Mouse (Mus musculus): ENCODE measurements around the gene Flna.

The Flna gene

DNA sequence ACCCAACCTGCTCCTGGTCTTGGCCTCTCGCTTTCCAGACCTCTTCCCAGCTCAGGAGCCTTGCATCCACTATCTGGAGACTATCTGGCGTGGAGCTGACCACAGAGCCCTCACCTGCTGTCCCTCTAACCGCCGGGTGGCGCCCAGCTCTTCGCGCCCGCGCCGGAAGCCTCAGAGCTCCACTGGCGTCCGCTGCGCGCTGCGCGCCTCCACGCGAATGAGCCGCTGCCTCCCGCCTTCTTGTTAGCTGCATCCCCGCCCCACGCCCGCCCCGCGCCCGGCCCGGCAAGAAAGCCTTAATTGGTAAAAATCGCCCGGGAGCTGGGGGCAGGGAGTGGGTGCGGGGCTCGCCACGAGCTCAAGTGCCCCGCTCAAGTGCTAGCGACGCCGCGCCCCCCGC is at the start of gene Flna:
Flna (minus strand) TSS at position 206 of the 400 bp plus-strand sequence.
- no peak for DNase-seq (ENCODE audit: low read depth, low spot score)

DNA sequence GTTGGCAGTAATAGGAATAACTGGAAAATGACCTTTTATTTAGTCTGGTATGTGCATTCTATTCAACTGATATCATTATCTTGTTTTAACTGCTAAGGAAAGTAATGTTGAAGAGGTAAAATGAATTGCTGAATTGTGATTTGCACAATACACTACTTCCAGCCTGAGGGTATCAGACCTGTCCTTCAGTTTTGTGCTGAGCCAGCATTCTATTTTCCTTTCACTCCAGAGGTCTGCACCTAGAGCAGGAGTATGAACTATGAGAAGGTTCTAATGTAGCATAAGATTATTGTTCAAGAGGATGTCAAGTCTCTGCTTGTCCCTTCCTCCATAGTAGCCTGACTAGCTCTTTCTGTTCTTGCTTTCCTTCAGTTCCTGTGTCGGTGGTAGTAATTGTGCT is 48.7 kb upstream of the Flna start:
- DNase-seq (ENCODE audit: low read depth, low spot score) = no peak

DNA sequence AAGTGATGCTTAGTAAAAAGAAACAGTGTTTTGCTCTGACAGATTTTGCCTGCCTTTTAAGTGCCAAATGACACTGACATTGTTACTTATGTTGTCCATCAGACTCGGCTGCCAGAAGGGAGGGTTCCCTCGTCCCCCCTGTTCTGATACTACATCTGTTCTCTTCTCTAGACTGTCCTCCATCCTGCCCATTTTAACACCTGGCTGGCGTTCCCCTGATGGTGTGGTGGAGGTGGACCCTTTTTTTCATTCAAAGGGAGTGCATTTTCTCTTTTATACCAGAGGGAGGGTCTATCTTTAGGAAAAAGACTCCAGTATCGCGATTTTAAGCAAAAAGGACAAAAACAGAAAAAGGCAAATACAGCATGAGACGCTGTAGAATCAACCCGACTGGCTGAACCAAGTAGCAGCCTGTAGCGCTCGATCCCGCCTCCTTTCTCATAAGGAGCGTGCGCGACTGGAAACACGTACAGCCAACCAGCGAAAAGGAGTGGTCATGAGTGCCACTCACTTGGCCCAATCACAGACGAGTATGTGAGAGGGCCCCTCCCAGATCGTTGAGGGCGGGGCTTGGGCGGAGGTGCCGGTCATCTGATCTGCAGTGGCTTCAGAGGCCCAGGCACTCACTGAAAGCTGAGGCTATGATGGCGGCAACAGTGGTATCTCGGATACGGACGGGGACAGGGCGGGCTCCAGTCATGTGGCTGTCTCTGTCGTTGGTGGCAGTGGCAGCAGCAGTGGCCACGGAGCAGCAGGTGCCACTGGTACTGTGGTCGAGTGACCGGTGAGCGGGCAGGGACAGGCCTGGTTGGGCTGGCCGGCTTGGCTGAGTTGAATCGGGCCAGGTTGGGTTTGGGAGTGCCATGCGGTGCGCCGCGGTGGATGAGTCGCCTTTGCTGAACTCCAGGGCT is 47.2 kb upstream of the Flna start, which contains the start of gene Atp6ap1:
Atp6ap1 (plus strand) TSS at position 560 of the 911 bp plus-strand sequence.
- peak; percentile 92 for DNase-seq (ENCODE audit: low read depth, low spot score)

DNA sequence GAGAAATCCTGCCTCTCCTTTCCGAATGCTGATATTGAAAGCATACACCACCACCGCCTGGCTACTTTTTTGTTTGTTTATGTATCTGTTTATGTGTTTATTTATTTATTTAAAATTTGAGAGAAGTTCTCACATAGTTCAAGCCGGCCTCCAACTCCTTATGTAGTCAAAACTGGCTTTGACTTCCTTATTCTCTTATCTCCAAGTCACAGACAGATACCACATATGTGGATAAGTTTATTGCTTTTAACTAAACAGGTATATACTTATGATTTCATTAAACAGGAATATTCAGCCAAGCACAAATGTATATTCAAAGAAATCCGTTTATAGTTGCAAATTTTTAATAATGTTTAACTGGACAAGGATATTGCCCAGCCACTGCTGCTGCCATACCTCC is 43.8 kb upstream of the Flna start:
- no peak for DNase-seq (ENCODE audit: low read depth, low spot score)

DNA sequence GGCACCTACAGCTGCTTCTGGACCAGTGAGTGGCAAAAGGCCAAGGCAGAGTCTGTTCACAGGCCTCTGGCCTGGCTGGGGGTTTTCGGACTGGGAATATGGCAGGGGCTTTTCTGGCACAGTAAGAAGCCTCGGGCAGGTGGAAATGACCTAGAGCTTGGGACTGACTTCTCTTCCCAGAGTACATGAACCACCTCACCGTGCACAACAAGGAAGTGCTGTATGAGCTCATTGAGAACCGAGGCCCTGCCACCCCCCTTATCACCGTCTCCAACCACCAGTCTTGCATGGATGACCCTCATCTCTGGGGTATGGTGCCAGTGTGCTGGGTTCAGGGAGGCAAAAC is 33.4 kb upstream of the Flna start:
- no peak for DNase-seq (ENCODE audit: low read depth, low spot score)

DNA sequence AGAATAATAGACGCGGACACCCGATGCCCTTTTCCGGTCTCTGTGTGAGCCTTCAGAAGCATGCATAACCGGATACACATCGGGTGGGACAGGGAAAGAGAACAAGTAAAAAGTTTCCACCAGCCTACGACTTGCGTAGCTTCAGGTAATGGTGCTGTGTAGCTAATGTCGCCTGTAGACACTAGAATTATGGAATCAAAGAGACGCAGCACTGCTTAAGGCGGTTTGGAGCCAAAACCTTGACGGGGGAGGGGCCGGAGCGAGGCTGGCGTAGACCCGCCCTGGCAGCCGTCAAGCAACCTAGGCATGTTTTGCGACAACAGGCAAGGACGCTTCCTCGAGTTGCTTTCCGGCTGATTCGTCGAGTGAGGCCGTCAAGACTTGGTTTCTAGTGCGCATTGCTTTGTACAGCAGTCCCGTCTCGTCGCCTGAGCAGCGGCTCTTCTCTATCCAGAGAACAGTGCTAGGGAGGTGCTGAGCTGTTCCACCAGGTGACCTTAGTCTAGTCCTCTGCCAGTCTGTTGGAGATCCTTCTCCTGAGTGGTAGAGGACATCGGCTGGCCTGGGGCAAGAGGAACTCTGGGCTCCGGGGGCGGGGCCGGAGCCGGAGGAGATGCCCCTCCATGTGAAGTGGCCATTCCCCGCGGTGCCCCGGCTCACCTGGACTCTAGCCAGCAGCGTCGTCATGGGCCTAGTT is 32.9 kb upstream of the Flna start:
- peak; percentile 81 for DNase-seq (ENCODE audit: low read depth, low spot score)

DNA sequence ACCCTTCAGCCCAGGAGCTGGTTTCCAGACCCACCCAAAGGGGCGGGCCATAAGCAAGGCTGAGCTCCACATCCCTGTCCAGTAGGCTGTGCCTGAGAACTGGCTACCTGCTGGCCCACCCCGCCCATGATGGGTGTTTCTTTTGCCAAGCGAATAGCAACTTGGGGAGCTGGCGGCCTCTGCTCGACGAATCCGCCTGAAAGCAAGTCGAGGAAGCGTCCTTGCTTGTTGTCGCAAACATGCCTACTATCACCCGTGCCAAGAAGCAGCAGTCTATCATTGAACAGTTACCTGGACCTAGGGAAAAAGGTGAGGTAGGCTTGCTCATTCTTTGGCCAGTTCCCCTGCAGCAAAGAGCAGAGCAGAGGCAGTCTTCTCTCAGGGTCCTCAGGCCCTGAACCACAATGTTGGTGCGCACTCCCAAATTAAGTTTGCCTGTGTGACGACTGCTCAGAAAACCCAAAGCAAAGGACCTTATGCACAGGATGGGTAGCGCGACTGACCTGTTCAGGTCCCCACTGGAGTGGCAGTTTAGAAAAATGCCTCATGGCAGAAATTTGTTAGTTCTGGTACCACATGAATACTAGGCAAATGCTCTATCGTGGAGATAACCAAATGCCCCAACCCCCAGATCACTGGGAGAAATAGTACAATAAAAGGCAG is 32.2 kb upstream of the Flna start, which contains the start of the genes Taz and Dnase1l1:
Taz (plus strand) TSS at position 181 of the 663 bp plus-strand sequence.
Dnase1l1 (minus strand) TSS at position 606 of the 663 bp plus-strand sequence.
- DNase-seq (ENCODE audit: low read depth, low spot score) = peak; percentile 87

DNA sequence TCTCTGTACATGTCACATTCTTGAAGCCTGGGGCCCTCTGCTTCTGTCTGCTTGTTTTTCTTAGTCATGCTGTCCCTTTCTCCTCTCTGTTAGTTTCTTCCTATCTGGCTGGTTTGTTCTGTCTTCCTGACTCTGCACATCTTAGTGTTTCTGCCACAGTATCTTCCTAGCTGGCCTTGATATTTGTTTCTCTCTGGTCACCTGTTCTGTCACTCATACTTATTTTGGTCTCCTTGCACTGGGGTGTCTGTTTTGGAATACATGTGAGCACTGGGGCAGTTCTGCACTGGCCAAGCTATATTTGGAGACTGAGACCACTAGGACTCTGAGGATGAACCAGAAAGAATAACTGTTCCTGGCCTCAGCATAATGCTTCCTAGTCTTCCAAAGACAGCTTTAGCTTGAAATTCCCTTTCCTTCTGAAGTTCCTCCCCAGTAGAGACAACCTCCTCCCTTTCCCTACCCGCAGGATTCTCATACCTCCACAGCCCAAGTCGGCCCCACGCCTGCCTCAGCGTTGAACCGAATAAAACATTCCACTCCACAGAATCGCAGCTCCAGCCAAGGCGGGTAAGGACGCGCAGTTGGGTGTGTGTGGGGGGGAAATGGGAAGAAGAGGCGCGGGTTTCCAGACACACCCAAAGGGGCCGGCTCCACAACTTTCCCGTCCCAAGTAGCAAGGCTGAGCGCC is 31.6 kb upstream of the Flna start:
- peak; percentile 68 for DNase-seq (ENCODE audit: low read depth, low spot score)

DNA sequence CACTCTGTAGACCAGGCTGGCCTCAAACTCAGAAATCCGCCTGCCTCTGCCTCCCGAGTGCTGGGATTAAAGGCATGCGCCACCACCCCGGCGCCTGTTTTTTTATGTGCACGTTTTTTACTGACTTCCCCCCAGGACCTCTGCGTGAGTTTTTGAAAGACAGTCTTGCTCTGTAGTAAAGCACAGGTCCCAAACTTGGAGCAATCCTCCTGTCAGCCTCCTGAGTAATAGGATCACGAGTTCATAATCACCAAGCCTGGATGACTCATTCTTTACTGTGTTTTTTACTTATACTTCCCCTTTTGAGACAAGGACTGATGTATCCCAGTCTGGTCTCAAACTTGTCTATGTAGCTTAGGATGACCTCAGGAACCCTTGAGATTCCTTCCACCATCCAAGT is 28.3 kb upstream of the Flna start:
- no peak for DNase-seq (ENCODE audit: low read depth, low spot score)

DNA sequence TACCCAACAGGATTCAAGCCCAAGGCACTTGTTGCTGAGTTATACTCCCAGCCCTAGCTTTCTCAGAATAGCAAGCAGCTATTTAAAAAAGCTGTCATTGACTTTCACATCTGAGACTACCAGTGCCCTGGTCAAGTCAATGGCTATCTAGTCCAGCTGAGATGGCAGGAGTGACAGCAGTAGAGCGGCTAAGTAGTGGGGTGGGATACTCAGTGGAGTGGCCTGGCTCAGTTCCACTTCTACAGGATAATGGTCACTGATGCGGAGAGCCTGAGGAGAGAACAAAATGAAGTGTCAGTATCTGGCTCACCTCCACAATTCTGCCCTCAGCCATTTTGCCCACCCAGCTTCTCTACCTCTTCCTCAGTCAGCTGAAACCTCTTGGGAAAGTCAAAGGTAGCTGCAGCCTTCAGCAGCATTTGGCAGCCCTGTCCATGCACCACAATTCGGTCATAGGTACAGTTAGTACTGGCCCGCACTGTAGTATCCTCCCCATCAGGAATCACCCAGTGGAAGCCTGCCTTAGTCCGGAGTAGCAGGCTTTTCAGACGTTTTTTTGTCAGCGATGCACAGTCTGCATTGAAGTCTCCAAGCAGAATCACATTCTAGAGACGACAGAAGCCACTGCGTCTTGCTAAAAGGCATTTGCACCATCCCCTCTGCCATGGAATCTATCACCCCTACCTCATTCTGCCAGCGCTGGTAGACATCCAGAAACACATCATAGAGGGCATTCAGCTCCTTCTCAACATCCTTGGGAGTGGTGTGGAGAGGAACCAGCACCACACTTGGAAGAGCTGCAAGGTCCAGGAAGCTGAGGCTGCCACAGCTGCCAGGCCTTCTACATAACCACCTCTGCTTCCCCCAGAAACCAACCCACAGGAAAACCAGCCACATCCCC is 24.1 kb upstream of the Flna start:
- no peak for DNase-seq (ENCODE audit: low read depth, low spot score)

DNA sequence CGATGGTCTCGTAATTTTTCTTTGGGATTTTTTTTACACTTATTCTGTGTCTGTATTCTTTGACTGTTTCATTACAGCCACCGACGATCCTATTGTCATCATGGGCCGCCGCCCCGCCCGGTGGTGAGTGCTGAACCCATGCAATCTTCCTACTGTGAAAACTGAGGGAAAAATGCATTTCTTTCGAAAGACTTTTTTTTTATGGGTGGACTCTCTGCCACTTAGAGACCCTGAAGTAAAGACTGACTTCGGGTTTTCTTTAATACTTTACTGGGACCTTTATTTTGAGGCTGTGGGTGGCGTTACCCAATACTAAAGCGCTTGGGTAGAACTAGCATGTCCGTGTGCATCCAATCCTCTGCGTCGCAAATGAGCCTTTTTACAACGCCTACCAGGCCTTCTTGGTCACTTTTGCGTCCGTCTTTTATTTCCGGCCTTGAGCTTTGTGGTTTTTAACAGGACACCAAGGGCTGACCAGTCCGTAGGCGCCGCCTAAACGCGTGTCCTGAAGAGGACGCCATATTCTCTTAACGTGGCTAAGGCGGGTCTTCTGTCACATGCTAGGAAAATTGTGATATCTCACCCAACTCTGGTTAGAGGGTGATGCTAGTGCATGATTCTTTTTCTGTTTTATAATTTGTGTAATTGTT is 21.4 kb upstream of the Flna start:
- DNase-seq (ENCODE audit: low read depth, low spot score) = peak; percentile 46

DNA sequence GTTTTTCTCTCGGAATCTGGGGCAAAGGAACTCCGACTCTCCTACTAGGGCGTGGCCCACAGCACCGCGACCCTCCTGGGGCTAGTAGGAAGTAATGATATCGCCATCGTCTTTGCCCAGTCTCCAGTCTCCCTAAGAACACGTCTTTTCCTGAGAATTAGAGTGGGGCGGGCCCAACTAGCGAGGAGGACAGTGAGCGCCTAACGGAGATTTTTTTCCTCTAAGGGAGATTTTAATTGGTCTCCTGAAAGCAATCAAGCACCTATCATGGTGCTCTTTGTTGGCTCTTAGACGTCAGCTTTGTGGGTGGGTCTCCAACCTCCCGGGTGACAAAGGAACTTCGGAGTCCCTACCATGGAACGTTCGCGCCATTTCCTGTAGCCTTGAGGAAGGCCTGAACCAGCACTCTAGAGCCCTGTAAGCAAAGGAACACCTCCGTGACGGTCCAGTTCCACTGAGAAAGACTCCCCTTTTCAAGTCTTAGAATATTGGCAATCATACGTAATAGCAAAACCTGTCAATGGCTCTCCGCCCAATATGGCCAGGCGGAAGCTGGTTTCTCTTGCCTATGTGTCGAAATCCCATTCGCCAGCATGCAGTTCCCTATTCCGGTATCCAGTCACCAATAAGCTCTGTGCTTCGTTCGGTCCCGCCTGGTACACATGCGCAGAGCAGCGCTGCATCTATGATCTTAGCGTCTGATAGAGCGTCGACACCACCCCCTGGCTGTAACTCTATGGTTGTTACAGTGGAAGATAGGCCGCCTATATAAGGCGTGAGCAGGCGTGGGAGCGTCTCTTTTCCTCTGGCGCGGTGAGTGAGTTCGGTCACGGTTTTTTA is 20.7 kb upstream of the Flna start, which contains the start of gene Rpl10:
Rpl10 (plus strand) TSS at position 751 of the 840 bp plus-strand sequence.
- peak; percentile 99 for DNase-seq (ENCODE audit: low read depth, low spot score)

DNA sequence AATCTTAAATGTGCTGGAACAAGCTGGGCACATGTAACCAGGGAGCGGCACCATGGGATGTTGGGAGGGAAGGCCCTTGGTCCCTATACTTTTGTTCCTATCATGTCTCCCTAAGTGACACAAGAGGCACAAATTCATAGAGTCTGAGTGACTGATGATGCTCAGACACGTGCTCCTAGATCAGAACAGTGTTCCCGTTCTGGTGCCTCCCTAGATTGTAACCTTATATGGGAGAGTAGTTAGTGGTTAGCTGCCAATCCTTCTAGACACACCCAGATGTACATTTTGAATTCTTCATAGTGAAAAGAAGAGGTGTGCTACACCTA is 20.1 kb upstream of the Flna start:
- peak; percentile 48 for DNase-seq (ENCODE audit: low read depth, low spot score)

DNA sequence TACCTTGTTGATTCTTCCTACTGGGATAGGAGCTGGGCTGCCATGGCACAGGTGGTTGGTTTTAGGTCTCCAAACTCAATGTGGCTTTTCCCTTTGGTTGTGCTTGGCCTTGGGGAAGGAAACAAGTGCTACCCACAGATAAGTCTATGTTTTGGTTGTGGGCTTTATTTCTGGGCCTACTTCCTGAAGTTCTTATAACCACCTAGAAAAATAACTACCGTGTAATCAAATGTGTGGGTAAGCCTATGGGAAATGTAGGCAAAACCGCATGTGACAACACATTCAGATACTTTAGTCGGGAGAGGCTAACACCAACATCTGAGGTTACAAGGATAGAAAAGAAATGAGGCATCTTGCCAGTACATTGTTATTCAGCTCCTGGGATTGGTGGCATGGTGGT is 8.1 kb upstream of the Flna start:
- DNase-seq (ENCODE audit: low read depth, low spot score) = no peak

DNA sequence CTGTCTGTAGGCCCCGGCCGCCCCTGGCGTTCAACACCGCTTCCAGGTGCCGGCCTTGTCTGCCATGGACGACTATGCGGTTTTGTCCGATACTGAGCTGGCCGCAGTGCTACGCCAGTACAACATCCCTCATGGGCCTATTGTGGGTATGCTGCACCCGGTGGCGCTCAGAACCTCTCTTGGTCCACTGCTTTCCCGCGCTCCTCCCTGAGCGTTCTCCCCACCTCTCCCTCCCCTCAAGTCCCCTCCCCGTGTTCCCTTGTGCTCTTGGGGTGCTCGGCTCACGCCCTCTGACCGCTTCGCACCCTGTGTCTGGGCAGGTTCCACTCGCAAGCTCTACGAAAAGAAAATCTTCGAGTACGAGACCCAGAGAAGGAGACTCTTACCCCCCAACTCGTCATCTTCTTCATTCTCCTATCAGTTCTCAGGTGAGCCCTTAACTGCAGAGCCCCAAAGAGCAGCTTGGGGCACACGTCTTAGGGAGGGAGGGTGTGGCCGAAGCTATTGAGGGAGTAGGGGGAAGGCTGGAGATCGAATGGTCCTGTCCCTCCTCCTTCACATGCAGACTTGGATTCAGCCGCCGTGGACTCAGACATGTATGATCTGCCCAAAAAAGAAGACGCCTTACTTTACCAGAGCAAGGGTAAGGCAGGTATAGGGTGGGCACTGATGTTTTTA is 5.4 kb upstream of the Flna start:
- DNase-seq (ENCODE audit: low read depth, low spot score) = no peak

DNA sequence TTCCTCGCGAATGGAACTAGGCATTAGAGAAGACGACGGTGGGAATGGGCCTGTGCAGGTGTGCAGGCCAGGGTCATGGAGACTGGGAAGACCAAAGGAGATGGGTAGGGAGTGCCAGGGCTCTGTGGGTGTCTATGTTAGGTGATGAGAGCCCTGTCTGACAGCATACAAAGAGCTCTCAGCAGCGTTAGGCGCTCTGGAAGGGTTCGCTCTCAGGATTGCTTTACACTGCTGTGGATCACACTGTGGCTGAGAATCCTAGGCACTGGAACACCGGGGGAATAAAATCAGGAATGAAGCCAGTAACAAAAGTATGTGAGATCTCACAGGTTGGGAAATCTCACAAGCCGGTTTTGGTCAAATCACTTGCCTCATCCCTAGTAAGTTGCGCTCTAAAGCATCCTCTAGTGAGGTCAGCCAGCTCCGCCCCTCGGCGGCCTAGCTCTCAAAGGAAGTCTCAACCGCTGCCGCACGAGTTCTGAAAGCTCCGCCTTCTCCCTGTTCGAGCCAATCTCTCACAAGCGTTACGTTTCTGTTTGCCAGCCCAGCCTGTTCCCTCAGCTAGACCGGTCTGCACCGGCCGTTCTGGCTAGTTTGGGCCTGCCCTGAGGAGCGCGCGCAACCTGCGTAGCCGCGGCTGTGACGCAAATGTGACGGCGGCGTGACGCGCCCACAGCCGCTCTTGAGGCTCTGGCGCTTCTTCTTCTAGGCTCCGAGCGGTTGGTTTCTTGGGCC is 4.7 kb upstream of the Flna start, which contains the start of gene Emd:
Emd (plus strand) TSS at position 535 of the 735 bp plus-strand sequence.
- peak; percentile 91 for DNase-seq (ENCODE audit: low read depth, low spot score)

DNA sequence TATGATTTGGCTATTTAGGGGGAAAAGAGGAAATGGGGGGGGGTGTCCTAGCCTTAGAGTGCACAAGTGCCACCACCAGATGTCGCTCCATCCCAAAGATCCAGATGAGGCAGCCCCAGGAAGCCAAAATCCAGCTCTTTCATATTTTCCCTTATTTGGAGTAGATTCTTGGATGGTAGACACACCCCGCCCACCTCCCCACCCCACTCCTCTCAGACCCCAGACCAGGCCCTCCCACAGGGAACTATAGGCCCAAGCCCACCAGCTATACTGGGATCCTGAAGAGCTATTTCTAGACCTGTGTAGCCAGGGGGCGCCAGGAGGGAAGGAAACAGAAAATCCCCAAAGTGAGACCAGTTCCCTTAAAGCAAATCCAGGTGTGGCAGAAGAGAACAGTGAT is 969 bp downstream of the Flna start:
- DNase-seq (ENCODE audit: low read depth, low spot score) = no peak

DNA sequence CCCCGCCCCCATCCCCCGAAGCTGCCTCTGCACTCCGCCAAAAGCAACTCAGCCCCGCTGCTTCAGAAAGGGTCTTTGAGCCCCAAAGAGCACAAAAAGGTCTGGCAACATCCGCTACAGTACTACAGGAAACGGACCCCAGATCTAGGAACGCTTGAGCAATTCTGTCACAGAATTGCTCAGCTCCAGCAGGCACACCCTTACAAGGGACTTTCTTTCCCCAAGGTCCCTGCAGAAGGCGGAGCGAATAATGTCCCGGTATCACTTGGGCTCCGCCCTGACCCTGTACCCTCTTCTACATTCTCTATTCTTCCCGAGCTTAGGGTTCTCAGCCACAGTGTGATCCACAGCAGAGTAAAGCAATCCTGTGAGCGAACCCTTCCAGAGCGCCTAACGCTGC is 2.9 kb downstream of the Flna start:
- peak; percentile 39 for DNase-seq (ENCODE audit: low read depth, low spot score)
